Mouse (Mus musculus) kidney, embryonic 16.5 days (tissue): ENCODE data around the gene Gm21969. TPM values are rescaled to one million over a fixed set of nuclear protein-coding genes. Genes with fewer than 3 reads are reported as not detected.

Source experiments
- ATAC-seq: fragments of 200-750 bp; cut with Nextera tagmentation; 2 replicates; pipeline ENCODE4 v1.8.0; 2017; ENCODE audit warnings: moderate TSS enrichment; ENCODE audit not compliant: low FRiP score, low TSS enrichment
- H3K27ac ChIP-seq: fragments of 300-500 bp; sonication (generic); 2 replicates; pipeline ENCODE4 v1.5.1; 2014; ENCODE audit warnings: low read length
- H3K27me3 ChIP-seq: fragments of 300-500 bp; sonication (generic); 2 replicates; pipeline ENCODE4 v1.6.1; 2014; ENCODE audit warnings: low read length, control low read depth, mixed read lengths; ENCODE audit not compliant: insufficient read depth
- H3K36me3 ChIP-seq: fragments of 300-500 bp; sonication (generic); 2 replicates; pipeline ENCODE4 v1.6.1; 2014; ENCODE audit warnings: low read length, control low read depth, mixed read lengths; ENCODE audit not compliant: insufficient read depth
- H3K4me1 ChIP-seq: fragments of 300-500 bp; sonication (generic); 2 replicates; pipeline ENCODE4 v1.6.1; 2014; ENCODE audit warnings: low read length, control low read depth, mixed read lengths; ENCODE audit not compliant: insufficient read depth
- H3K4me2 ChIP-seq: fragments of 300-500 bp; sonication (generic); replicated peaks from 2 replicates; pipeline ENCODE4 v1.6.1; 2014; ENCODE audit warnings: low read depth, low read length
- H3K4me3 ChIP-seq: fragments of 300-500 bp; sonication (generic); 2 replicates; pipeline ENCODE4 v1.5.1; 2014; ENCODE audit warnings: mild to moderate bottlenecking, low read length
- H3K9ac ChIP-seq: fragments of 300-500 bp; sonication (generic); replicated peaks from 2 replicates; pipeline ENCODE4 v1.6.1; 2014; ENCODE audit warnings: low read length
- H3K9me3 ChIP-seq: fragments of 300-500 bp; sonication (generic); 2 replicates; pipeline ENCODE4 v1.6.1; 2016; ENCODE audit warnings: low read length, control low read depth
- WGBS: fragments of 180-500 bp; shearing (Covaris S2); extraction: QIAGEN DNeasy Blood & Tissue Kit; methylation state at CpG from one replicate; pipeline ENCODE4 v1.1.7; 2014; 5-methylcytosine and 5-hydroxymethylcytosine counted together
- polyA plus RNA-seq: library from polyadenylated mRNA; unstranded; fragments of >200 nt; fragmentation: Nextera tagmentation; extraction: Ambion mirVana; gene quantifications from 2 replicates; pipeline ENCODE4 v1.2.1, GENCODE M21; 2015

Gene Gm21969
- polyA plus RNA-seq, 1 experiment from 2014 or later = not detected

- H3K4me1 ChIP-seq = peaks cover 64% of the 10 kb centered on the region
- H3K27ac ChIP-seq = 0 out of 2 replicates have a peak overlapping the region, but pooled peaks have one; percentile 9
- no peaks in the 10 kb centered on the region for H3K9me3 ChIP-seq
- no peaks in the 10 kb centered on the region for H3K36me3 ChIP-seq
- ATAC-seq = no peak
- H3K4me2 ChIP-seq = peak overlapping the region; percentile 96
- H3K27me3 ChIP-seq = no peaks in the 10 kb centered on the region
- peak overlapping the region; percentile 63 for H3K4me3 ChIP-seq
- peak overlapping the region; percentile 83 for H3K9ac ChIP-seq
- WGBS = 22% methylated on average over 14 of the region's 14 CpGs
Observed at GRCm38 (mm10) chr4:139576251-139576880, 26.6 kb upstream of the Gm21969 start.

DNA sequence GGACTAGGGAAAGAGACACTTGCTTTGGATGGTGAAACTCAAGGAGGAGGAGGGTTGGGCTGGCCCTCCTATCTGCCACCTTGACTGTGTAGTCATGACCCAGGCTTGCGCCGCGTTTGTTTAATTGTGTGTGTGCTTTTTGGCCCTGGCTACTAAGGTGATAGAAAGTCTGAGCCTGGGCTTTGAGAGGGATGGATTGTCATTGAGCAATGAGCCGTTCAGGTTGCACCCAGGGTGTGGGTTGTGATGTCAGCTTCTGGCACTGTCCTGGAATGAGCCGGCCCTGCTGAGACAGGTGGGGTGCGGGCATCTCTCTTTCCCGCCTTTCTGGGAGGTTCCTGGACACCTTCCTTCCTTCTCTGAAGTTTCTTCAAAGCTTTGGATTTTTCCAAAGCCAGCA is 26.0 kb upstream of the Gm21969 start:
- Histone ChIP-seq H3K4me2 (peak overlapping the region; percentile 96), H3K27me3 (no peaks in the 10 kb centered on the region), H3K4me1 (peaks cover 71% of the 10 kb centered on the region), H3K9me3 (no peaks in the 10 kb centered on the region), H3K9ac (peak overlapping the region; percentile 83), H3K27ac (no peak overlapping the region), H3K36me3 (no peaks in the 10 kb centered on the region), H3K4me3 (peak overlapping the region; percentile 63)
- 59% methylated on average over 7 of the region's 7 CpGs for WGBS
- no peak for ATAC-seq

DNA sequence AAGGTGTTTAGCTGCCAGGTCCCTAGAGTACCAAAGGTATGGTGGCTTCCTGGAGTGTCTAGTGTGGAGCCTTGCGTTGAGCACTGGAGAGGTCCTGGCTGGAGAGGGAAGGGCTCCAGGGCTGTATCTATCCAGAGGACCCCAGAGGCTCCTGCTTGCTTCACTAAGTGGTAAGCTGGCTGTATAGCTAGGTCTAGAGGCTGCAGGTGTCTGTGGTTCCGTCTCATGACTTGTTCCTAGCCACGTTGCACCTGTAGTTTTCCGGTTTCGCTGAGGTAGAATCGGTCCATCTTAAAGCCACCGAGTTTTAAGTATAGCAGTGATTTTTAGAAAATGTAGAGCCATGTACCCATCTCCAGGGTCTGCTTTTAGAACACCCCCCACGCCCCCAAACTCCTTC is 24.6 kb upstream of the Gm21969 start:
- Histone ChIP-seq H3K4me1 (peaks cover 83% of the 10 kb centered on the region), H3K4me3 (0 out of 2 replicates have a peak overlapping the region, but pooled peaks have one; percentile 15), H3K36me3 (no peaks in the 10 kb centered on the region), H3K27ac (no peak overlapping the region), H3K9ac (peak overlapping the region; percentile 56; the same call in 1 of the 2 replicates), H3K4me2 (peak overlapping the region; percentile 49), H3K9me3 (no peaks in the 10 kb centered on the region), H3K27me3 (no peaks in the 10 kb centered on the region)
- no peak for ATAC-seq
- 81% methylated on average over 8 of the region's 8 CpGs for WGBS

DNA sequence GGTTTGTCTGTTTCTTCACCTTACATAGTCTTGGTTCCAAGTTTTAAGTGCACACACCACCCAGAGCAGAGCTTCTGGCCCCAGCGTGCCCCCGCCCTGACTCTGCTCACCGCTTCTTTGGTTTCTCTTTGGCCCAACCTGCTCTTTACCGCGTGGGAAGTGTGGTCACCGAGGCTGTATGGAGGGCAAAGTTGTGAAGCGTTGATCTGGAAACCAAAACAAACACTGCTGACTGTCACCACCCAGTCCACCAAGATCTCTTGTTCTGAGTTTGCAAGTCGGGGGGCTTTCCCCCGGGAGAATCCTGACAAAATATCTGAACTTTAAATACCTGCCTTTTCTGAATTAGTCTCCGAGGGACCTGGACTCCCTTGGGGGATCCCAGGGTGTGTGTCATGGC is 24.0 kb upstream of the Gm21969 start:
- no peaks in the 10 kb centered on the region for H3K27me3 ChIP-seq
- 19% methylated on average over 10 of the region's 10 CpGs for WGBS
- no peak for ATAC-seq
- H3K9me3 ChIP-seq = no peaks in the 10 kb centered on the region
- H3K4me3 ChIP-seq = 0 out of 2 replicates have a peak overlapping the region, but pooled peaks have one; percentile 15
- H3K27ac ChIP-seq = peak overlapping the region; percentile 94
- peak overlapping the region; percentile 49 for H3K4me2 ChIP-seq
- no peaks in the 10 kb centered on the region for H3K36me3 ChIP-seq
- peak overlapping the region; percentile 56 for H3K9ac ChIP-seq
- peaks cover 84% of the 10 kb centered on the region for H3K4me1 ChIP-seq

DNA sequence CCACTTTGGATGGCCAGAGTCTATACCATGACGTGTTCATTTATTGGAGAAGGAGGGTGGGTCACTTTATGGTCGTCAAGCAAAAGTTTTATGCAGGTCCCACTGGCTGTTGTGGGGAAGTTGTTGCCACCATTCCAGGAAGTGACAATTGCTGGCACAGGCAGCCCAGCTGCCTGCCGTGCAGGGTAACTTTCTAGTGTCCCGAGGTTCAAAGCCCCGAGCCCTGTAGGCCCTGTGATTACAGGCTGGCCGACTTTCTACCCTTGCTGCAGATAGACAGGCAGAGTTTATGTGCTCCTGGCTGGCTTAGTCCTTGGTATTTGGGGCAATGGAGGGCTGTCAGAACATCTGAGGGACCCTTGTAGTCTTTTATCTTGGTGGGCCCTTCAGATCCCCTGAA is 23.5 kb upstream of the Gm21969 start:
- no peaks in the 10 kb centered on the region for H3K27me3 ChIP-seq
- H3K4me1 ChIP-seq = peaks cover 88% of the 10 kb centered on the region
- H3K9ac ChIP-seq = peak overlapping the region; percentile 56
- no peak overlapping the region for H3K4me3 ChIP-seq
- no peaks in the 10 kb centered on the region for H3K9me3 ChIP-seq
- no peaks in the 10 kb centered on the region for H3K36me3 ChIP-seq
- H3K4me2 ChIP-seq = peak overlapping the region; percentile 49
- ATAC-seq = no peak
- WGBS = 29% methylated on average over 6 of the region's 6 CpGs
- H3K27ac ChIP-seq = peak overlapping the region; percentile 94

- peak; percentile 78 for ATAC-seq
- Histone ChIP-seq H3K9me3 (no peaks in the 10 kb centered on the region), H3K9ac (peak overlapping the region; percentile 56), H3K27me3 (no peaks in the 10 kb centered on the region), H3K4me3 (peak overlapping the region; percentile 18), H3K4me2 (peak overlapping the region; percentile 49), H3K36me3 (no peaks in the 10 kb centered on the region), H3K4me1 (peaks cover 98% of the 10 kb centered on the region), H3K27ac (peak overlapping the region; percentile 94)
- 3% methylated on average over 15 of the region's 15 CpGs for WGBS
Observed at GRCm38 (mm10) chr4:139580663-139581336, 22.2 kb upstream of the Gm21969 start.

DNA sequence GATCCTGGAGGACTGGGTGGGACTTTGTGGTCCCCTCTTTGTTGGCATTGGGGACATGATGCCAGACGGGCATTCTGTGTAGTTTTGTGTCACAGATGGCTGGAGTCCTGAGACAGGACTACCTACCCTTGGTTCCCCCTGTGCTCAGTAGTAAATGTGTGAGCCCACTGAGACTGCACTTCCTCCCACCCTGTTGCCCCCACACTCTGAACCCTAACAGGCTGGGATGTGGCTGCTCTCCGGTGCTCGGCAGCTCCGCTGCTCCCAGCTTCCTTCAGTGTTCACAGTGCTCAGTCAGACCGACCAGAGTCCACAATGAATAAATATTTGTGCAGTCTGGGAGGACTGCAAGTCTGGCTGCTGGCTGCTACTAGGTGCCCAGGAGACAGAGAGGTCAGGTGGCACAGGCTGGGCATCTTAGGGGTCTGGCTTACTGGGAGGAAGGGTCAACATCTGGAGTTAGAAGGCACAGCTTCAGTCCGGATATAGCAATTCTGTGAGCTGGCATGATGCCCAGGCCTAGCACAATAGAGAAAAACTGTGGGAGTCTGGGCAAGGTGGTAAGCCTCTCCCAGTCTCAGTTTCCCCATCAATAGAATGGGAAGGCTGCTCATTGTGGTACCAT is 21.4 kb upstream of the Gm21969 start:
- Histone ChIP-seq H3K4me2 (peak overlapping the region; percentile 49), H3K9me3 (no peaks in the 10 kb centered on the region), H3K27me3 (no peaks in the 10 kb centered on the region), H3K9ac (peak overlapping the region; percentile 56), H3K27ac (peak overlapping the region; percentile 94), H3K36me3 (no peaks in the 10 kb centered on the region), H3K4me1 (peaks cover 98% of the 10 kb centered on the region), H3K4me3 (peak overlapping the region; percentile 18)
- 4% methylated on average over 6 of the region's 6 CpGs for WGBS
- ATAC-seq = peak; percentile 40

- H3K4me3 ChIP-seq = no peak overlapping the region
- H3K4me1 ChIP-seq = peaks cover 96% of the 10 kb centered on the region
- WGBS = 78% methylated on average over 6 of the region's 6 CpGs
- peak overlapping the region; percentile 94 for H3K27ac ChIP-seq
- H3K36me3 ChIP-seq = no peaks in the 10 kb centered on the region
- H3K9ac ChIP-seq = no peak overlapping the region
- H3K27me3 ChIP-seq = no peaks in the 10 kb centered on the region
- H3K9me3 ChIP-seq = no peaks in the 10 kb centered on the region
- H3K4me2 ChIP-seq = no peak overlapping the region
- no peak for ATAC-seq
Observed at GRCm38 (mm10) chr4:139582346-139582745, 20.6 kb upstream of the Gm21969 start.

GRCm38 (mm10) chr4:139582903-139583302 is 20.1 kb upstream of the Gm21969 start:
- H3K27me3 ChIP-seq = no peaks in the 10 kb centered on the region
- peaks cover 96% of the 10 kb centered on the region for H3K4me1 ChIP-seq
- H3K27ac ChIP-seq = no peak overlapping the region
- no peak for ATAC-seq
- WGBS = 69% methylated on average over 3 of the region's 3 CpGs
- no peak overlapping the region for H3K9ac ChIP-seq
- no peak overlapping the region for H3K4me3 ChIP-seq
- H3K36me3 ChIP-seq = no peaks in the 10 kb centered on the region
- no peaks in the 10 kb centered on the region for H3K9me3 ChIP-seq
- H3K4me2 ChIP-seq = no peak overlapping the region
